Mouse (Mus musculus): ENCODE measurements around the gene H2-Ab1.

DNA sequence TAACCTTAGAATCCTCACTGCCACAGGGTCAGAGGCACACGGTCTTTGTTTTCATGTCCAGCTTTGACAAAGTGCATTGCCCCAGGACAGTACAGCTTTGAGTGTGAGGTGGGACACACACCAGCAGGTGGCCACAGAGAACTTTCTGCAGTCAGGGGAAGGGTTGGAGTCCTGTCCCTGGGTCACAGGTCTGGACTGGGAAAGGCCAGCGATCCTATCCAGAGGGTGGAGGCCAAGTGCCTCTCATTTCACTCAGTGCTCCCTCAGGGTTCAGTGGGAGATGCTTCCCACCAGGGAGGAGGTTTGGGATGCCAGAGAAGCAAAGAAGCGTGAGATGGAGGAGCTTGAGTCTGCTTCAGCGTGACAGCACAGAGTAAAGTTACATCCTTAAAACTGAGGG is 5.8 kb upstream of the H2-Ab1 start:
- TF ChIP-seq GATA1 (IDR thresholded peaks at IDR 0.05; ENCODE audit: low read length) (no peak), TAL1 (IDR thresholded peaks at IDR 0.05; ENCODE audit: low read length) (no peak)

Data from erythroblast, embryonic 14.5 days (primary cell).